Mouse (Mus musculus): ENCODE measurements around the gene Sgo2a. TPM values are rescaled to one million over a fixed set of nuclear protein-coding genes. Genes with fewer than 3 reads are reported as not detected.

Sgo2a gene
- polyA plus RNA-seq, 1 experiment from 2014 or later, result 28.6 TPM

- no peak overlapping the region for H3K4me2 ChIP-seq (ENCODE audit: low read depth, severe bottlenecking)
- 45% methylated on average over 3 of the region's 3 CpGs for WGBS
- no peaks in the 10 kb centered on the region for H3K9me3 ChIP-seq (ENCODE audit: control insufficient read depth, low read length)
- H3K27ac ChIP-seq (replicated peaks; ENCODE audit: low read depth, low read length), result no peak overlapping the region
- H3K4me1 ChIP-seq (ENCODE audit: control insufficient read depth, insufficient read depth, low read length), result no peaks in the 10 kb centered on the region
- no peak overlapping the region for H3K9ac ChIP-seq (ENCODE audit: low read length)
- H3K27me3 ChIP-seq (ENCODE audit: control insufficient read depth, insufficient read depth, low read length), result no peaks in the 10 kb centered on the region
- ATAC-seq (ENCODE audit: insufficient number of reproducible peaks, low FRiP score, low TSS enrichment, low read depth) (no peak), DNase-seq (ENCODE audit: low spot score) (no peak)
- no peak overlapping the region for H3K4me3 ChIP-seq (ENCODE audit: low read depth, low read length)
- no peaks in the 10 kb centered on the region for H3K36me3 ChIP-seq (ENCODE audit: control insufficient read depth, insufficient read depth, low read length)
Observed at GRCm38 (mm10) chr1:58046721-58047290, 51.0 kb downstream of the Sgo2a start.

- Histone ChIP-seq H3K9ac (ENCODE audit: low read length) (no peak overlapping the region), H3K4me2 (ENCODE audit: low read depth, severe bottlenecking) (no peak overlapping the region), H3K9me3 (ENCODE audit: control insufficient read depth, low read length) (no peaks in the 10 kb centered on the region), H3K27me3 (ENCODE audit: control insufficient read depth, insufficient read depth, low read length) (no peaks in the 10 kb centered on the region), H3K27ac (replicated peaks; ENCODE audit: low read depth, low read length) (no peak overlapping the region), H3K36me3 (ENCODE audit: control insufficient read depth, insufficient read depth, low read length) (no peaks in the 10 kb centered on the region), H3K4me1 (ENCODE audit: control insufficient read depth, insufficient read depth, low read length) (no peaks in the 10 kb centered on the region), H3K4me3 (ENCODE audit: low read depth, low read length) (no peak overlapping the region)
- ATAC-seq (ENCODE audit: insufficient number of reproducible peaks, low FRiP score, low TSS enrichment, low read depth) (no peak), DNase-seq (ENCODE audit: low spot score) (no peak)
- 93% methylated on average over 5 of the region's 5 CpGs for WGBS
Observed at GRCm38 (mm10) chr1:58049126-58049525, 53.4 kb downstream of the Sgo2a start.

DNA sequence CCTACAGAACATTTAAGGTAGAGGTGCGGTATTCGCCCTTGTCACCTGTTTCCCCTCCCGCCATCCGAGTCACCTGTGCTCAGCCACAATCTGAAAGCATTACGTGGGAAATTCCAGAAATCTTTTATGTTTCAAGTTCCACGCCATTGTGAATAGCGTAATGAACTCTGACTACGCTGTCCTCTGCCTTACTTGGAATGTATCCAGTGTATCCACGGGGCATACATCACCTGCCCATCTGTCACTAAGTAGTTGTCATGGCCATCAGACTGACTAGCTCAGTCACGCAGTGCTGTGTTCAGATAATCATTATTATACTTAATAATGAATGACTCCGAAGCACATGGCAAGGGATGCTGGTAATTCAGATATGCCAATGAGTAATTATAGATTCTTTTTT lies 59.8 kb downstream of the Sgo2a start:
- no peak overlapping the region for H3K27ac ChIP-seq (replicated peaks; ENCODE audit: low read depth, low read length)
- no peak overlapping the region for H3K4me3 ChIP-seq (ENCODE audit: low read depth, low read length)
- H3K9me3 ChIP-seq (ENCODE audit: control insufficient read depth, low read length), result no peaks in the 10 kb centered on the region
- ATAC-seq (ENCODE audit: insufficient number of reproducible peaks, low FRiP score, low TSS enrichment, low read depth) (no peak), DNase-seq (ENCODE audit: low spot score) (no peak)
- H3K27me3 ChIP-seq (ENCODE audit: control insufficient read depth, insufficient read depth, low read length), result no peaks in the 10 kb centered on the region
- no peaks in the 10 kb centered on the region for H3K36me3 ChIP-seq (ENCODE audit: control insufficient read depth, insufficient read depth, low read length)
- H3K4me2 ChIP-seq (ENCODE audit: low read depth, severe bottlenecking), result no peak overlapping the region
- H3K4me1 ChIP-seq (ENCODE audit: control insufficient read depth, insufficient read depth, low read length), result no peaks in the 10 kb centered on the region
- H3K9ac ChIP-seq (ENCODE audit: low read length), result no peak overlapping the region
- WGBS, result 92% methylated on average over 11 of the region's 11 CpGs

DNA sequence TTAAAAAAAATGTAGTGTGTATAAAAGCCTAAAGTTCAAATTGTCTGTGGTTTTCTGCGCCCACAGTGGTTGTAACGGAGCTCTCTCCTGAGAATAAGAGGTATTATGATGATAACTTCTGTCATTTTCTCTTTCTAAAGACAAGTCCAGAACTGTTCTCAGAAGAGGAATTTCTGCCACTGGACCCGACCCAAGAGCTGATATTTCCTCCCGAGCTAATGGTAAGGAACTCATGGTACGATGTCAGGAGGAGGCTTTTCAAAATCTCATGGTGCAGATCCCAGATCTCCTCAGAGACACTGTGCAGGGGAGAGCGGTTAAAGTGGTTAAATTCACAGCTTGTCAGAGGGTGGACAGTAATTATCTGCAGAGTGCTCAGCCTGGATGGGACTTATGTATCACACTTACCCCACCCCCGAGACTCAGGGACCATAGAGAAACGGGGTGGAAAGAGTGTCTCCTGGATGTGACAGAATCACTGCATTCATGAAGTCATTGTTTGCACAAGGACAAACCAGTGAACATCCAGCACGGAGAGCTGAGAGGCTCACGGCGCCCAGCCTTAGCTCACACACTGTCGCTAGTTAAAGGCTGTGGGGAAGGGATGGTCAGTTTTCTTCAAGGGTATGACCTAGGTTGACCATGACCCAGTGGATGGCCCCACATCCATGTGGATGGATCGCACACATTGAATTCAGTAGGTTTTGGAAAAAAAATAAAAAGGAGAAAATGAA lies 60.5 kb downstream of the Sgo2a start:
- no peak for ATAC-seq (ENCODE audit: insufficient number of reproducible peaks, low FRiP score, low TSS enrichment, low read depth)
- WGBS, result 89% methylated on average over 13 of the region's 13 CpGs
- Histone ChIP-seq H3K9ac (ENCODE audit: low read length) (no peak overlapping the region), H3K4me3 (ENCODE audit: low read depth, low read length) (no peak overlapping the region), H3K9me3 (ENCODE audit: control insufficient read depth, low read length) (no peaks in the 10 kb centered on the region), H3K4me1 (ENCODE audit: control insufficient read depth, insufficient read depth, low read length) (no peaks in the 10 kb centered on the region), H3K27me3 (ENCODE audit: control insufficient read depth, insufficient read depth, low read length) (no peaks in the 10 kb centered on the region), H3K36me3 (ENCODE audit: control insufficient read depth, insufficient read depth, low read length) (no peaks in the 10 kb centered on the region), H3K4me2 (ENCODE audit: low read depth, severe bottlenecking) (no peak overlapping the region), H3K27ac (replicated peaks; ENCODE audit: low read depth, low read length) (no peak overlapping the region)
- no peak for DNase-seq (ENCODE audit: low spot score)

DNA sequence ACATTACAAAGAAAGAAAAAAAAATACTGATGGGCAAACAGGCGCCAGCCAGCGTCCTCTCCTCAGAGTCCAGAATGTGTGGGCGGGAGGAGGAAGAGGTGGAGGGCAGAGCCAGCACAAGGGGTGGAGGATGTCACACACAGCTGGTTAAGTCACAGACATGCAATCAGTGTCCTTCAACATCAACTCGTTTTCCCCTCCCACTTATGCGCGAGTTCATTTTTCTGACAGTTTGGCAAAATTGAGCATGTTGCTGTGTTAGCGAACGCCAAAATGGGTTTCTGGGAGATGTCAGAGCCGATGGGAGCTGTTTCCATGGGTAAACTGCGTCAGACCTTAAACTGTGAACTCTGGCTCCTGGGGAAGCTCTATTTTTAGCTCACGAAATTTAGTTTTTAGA lies 61.2 kb downstream of the Sgo2a start:
- H3K27ac ChIP-seq (replicated peaks; ENCODE audit: low read depth, low read length), result no peak overlapping the region
- WGBS, result 84% methylated on average over 11 of the region's 11 CpGs
- H3K36me3 ChIP-seq (ENCODE audit: control insufficient read depth, insufficient read depth, low read length), result no peaks in the 10 kb centered on the region
- ATAC-seq (ENCODE audit: insufficient number of reproducible peaks, low FRiP score, low TSS enrichment, low read depth) (no peak), DNase-seq (ENCODE audit: low spot score) (no peak)
- no peak overlapping the region for H3K4me3 ChIP-seq (ENCODE audit: low read depth, low read length)
- H3K9me3 ChIP-seq (ENCODE audit: control insufficient read depth, low read length), result no peaks in the 10 kb centered on the region
- no peak overlapping the region for H3K4me2 ChIP-seq (ENCODE audit: low read depth, severe bottlenecking)
- H3K27me3 ChIP-seq (ENCODE audit: control insufficient read depth, insufficient read depth, low read length), result no peaks in the 10 kb centered on the region
- no peak overlapping the region for H3K9ac ChIP-seq (ENCODE audit: low read length)
- no peaks in the 10 kb centered on the region for H3K4me1 ChIP-seq (ENCODE audit: control insufficient read depth, insufficient read depth, low read length)

GRCm38 (mm10) chr1:58058846-58059245 lies 63.1 kb downstream of the Sgo2a start:
- no peaks in the 10 kb centered on the region for H3K4me1 ChIP-seq (ENCODE audit: control insufficient read depth, insufficient read depth, low read length)
- no peak overlapping the region for H3K4me3 ChIP-seq (ENCODE audit: low read depth, low read length)
- no peak overlapping the region for H3K4me2 ChIP-seq (ENCODE audit: low read depth, severe bottlenecking)
- DNase-seq (ENCODE audit: low spot score) (no peak), ATAC-seq (ENCODE audit: insufficient number of reproducible peaks, low FRiP score, low TSS enrichment, low read depth) (no peak)
- H3K9me3 ChIP-seq (ENCODE audit: control insufficient read depth, low read length), result no peaks in the 10 kb centered on the region
- WGBS, result 93% methylated on average over 4 of the region's 4 CpGs
- H3K27me3 ChIP-seq (ENCODE audit: control insufficient read depth, insufficient read depth, low read length), result no peaks in the 10 kb centered on the region
- no peak overlapping the region for H3K9ac ChIP-seq (ENCODE audit: low read length)
- no peaks in the 10 kb centered on the region for H3K36me3 ChIP-seq (ENCODE audit: control insufficient read depth, insufficient read depth, low read length)
- H3K27ac ChIP-seq (replicated peaks; ENCODE audit: low read depth, low read length), result no peak overlapping the region

DNA sequence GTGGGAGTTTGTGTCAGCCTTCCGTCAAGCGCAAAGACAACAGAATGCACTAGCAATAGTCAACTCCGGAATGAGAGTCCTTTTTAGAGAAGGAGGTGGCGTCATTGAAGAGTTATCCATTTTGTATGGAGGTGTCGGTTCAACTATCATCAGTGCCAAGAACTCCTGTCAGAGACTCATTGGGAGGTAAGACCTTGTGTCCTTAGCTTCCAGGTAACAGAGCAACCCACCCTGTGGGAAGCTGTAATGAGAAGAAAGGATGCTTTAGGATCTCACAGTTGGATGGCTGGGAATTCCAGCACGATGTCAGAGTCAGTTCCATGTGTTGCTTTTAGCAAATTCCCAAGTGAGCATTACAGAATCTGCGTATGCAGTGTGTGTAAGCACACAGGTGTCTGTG lies 66.4 kb downstream of the Sgo2a start:
- no peaks in the 10 kb centered on the region for H3K27me3 ChIP-seq (ENCODE audit: control insufficient read depth, insufficient read depth, low read length)
- WGBS, result 94% methylated on average over 7 of the region's 7 CpGs

GRCm38 (mm10) chr1:58065151-58065550 lies 69.4 kb downstream of the Sgo2a start:
- Histone ChIP-seq H3K27ac (replicated peaks; ENCODE audit: low read depth, low read length) (no peak overlapping the region), H3K4me3 (ENCODE audit: low read depth, low read length) (no peak overlapping the region), H3K4me1 (ENCODE audit: control insufficient read depth, insufficient read depth, low read length) (no peaks in the 10 kb centered on the region), H3K9me3 (ENCODE audit: control insufficient read depth, low read length) (no peaks in the 10 kb centered on the region), H3K36me3 (ENCODE audit: control insufficient read depth, insufficient read depth, low read length) (no peaks in the 10 kb centered on the region), H3K9ac (ENCODE audit: low read length) (no peak overlapping the region), H3K27me3 (ENCODE audit: control insufficient read depth, insufficient read depth, low read length) (no peaks in the 10 kb centered on the region), H3K4me2 (ENCODE audit: low read depth, severe bottlenecking) (no peak overlapping the region)
- 90% methylated on average over 5 of the region's 5 CpGs for WGBS
- DNase-seq (ENCODE audit: low spot score) (no peak), ATAC-seq (ENCODE audit: insufficient number of reproducible peaks, low FRiP score, low TSS enrichment, low read depth) (no peak)

More for the DNA sequence above, 66.4 kb downstream of the Sgo2a start:
- no peak overlapping the region for H3K4me2 ChIP-seq (ENCODE audit: low read depth, severe bottlenecking)
- H3K9ac ChIP-seq (ENCODE audit: low read length), result no peak overlapping the region
- no peaks in the 10 kb centered on the region for H3K36me3 ChIP-seq (ENCODE audit: control insufficient read depth, insufficient read depth, low read length)
- no peak overlapping the region for H3K4me3 ChIP-seq (ENCODE audit: low read depth, low read length)
- H3K27ac ChIP-seq (replicated peaks; ENCODE audit: low read depth, low read length), result no peak overlapping the region
- no peak for ATAC-seq (ENCODE audit: insufficient number of reproducible peaks, low FRiP score, low TSS enrichment, low read depth)
- no peak for DNase-seq (ENCODE audit: low spot score)
- no peaks in the 10 kb centered on the region for H3K4me1 ChIP-seq (ENCODE audit: control insufficient read depth, insufficient read depth, low read length)
- no peaks in the 10 kb centered on the region for H3K9me3 ChIP-seq (ENCODE audit: control insufficient read depth, low read length)

- DNase-seq (ENCODE audit: low spot score), result no peak
- H3K36me3 ChIP-seq (ENCODE audit: control insufficient read depth, insufficient read depth, low read length), result no peaks in the 10 kb centered on the region
- H3K4me3 ChIP-seq (ENCODE audit: low read depth, low read length), result no peak overlapping the region
- H3K4me2 ChIP-seq (ENCODE audit: low read depth, severe bottlenecking), result no peak overlapping the region
- WGBS, result 88% methylated on average over 3 of the region's 3 CpGs
- no peaks in the 10 kb centered on the region for H3K4me1 ChIP-seq (ENCODE audit: control insufficient read depth, insufficient read depth, low read length)
- no peak overlapping the region for H3K27ac ChIP-seq (replicated peaks; ENCODE audit: low read depth, low read length)
- no peak overlapping the region for H3K9ac ChIP-seq (ENCODE audit: low read length)
- no peak for ATAC-seq (ENCODE audit: insufficient number of reproducible peaks, low FRiP score, low TSS enrichment, low read depth)
- no peaks in the 10 kb centered on the region for H3K9me3 ChIP-seq (ENCODE audit: control insufficient read depth, low read length)
- H3K27me3 ChIP-seq (ENCODE audit: control insufficient read depth, insufficient read depth, low read length), result no peaks in the 10 kb centered on the region
Observed at GRCm38 (mm10) chr1:58065606-58066005, 69.8 kb downstream of the Sgo2a start.
